In the genomic region with DNA sequence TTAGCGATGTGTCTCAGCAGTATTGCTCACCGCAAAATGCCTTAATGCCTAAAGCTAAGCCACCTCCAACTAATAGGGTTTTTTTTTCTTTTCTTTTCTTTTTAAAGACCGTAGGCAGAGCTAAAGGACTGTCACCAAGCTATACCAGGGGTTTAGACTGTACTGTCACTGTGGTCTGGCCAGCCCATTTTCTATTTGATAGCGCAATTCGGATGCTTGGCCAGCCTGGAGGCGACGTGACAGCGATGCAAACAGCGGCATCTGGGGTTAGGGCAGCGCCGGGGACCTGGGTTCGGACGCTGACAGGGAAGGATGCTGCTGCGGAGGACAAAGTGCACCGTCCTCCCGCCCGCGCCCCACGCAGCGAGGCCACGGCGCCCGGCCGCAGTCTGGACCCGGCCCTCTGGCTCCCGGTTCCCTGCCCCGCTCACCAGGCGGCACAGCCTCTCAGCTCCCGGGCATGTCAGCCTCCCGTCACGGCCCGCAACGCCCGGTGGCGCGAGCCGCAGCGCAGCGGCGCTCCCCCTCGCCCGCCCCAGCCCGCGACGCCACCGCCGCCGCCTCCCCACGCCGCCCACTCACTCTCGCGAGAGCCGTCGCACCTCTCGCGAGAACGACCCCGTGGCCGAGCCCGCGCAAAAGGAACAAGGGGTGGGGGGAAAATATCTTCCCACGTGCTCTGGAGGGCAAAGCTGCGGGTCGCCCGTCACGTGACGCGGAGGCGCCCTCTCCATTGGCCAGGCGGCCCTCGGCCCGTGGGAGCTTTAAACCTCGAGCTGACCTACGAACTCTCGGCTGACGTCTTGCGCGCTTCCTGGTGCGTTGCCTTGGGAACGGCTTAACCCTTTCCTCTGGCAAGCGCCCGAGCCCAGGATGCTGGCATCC, we compare ENCODE assay signal across 8 mouse cellular contexts. TPM values are rescaled to one million over a fixed set of nuclear protein-coding genes. Genes with fewer than 3 reads are reported as not detected.
A peak's percentile ranks its signal among the peaks of the same experiment; 100 is the strongest.
DNase-seq lines count a peak whose midpoint lies in the region; ATAC-seq and TF ChIP-seq lines count a peak whose summit lies in the region.

A gene (minus strand): TSS at position 528 of the 885 bp plus-strand sequence.

- H3K27me3 ChIP-seq in hindbrain, postnatal 0 days (ENCODE audit: insufficient read depth, low read length), result no peaks in the 10 kb centered on the region
- H3K27me3 ChIP-seq in megakaryocyte, embryonic 14.5 days (replicated peaks), result no peaks in the 10 kb centered on the region

- no peak for TF ChIP-seq CTCF in gastrocnemius, adult 2 months (IDR thresholded peaks at IDR 0.05)
- TF ChIP-seq CTCF in hindbrain, postnatal 0 days (IDR thresholded peaks at IDR 0.05; ENCODE audit: low read depth), result no peak

- H3K9me3 ChIP-seq in hindbrain, postnatal 0 days (ENCODE audit: low read length), result no peaks in the 10 kb centered on the region
- H3K9me3 ChIP-seq in megakaryocyte, embryonic 14.5 days, result no peaks in the 10 kb centered on the region

- intact Hi-C loops in gastrocnemius, adult 2 months (cut with DNase I), result no loop called here

- peak within 1 kb of the TSS; percentile 95 for H3K27ac ChIP-seq in gastrocnemius, adult 2 months
- H3K27ac ChIP-seq in hindbrain, postnatal 0 days, result peak within 1 kb of the TSS; percentile 92

- H3K4me3 ChIP-seq in gastrocnemius, adult 2 months, result peak within 1 kb of the TSS; percentile 93
- H3K4me3 ChIP-seq in hindbrain, postnatal 0 days (ENCODE audit: low read length), result peak within 1 kb of the TSS; percentile 83
- H3K4me3 ChIP-seq in megakaryocyte, embryonic 14.5 days (replicated peaks), result peak within 1 kb of the TSS; percentile 99

- H3K4me2 ChIP-seq in hindbrain, postnatal 0 days (ENCODE audit: low read depth, low read length), result peak within 1 kb of the TSS; percentile 75

- no peaks in the 10 kb centered on the region for H3K36me3 ChIP-seq in hindbrain, postnatal 0 days (ENCODE audit: insufficient read depth, low read length)
- H3K36me3 ChIP-seq in megakaryocyte, embryonic 14.5 days (replicated peaks; ENCODE audit: low read length), result no peaks in the 10 kb centered on the region

- ATAC-seq in hindbrain, postnatal 0 days, result peak; percentile 98

- DNase-seq in WW6 (ENCODE audit: low read depth, low spot score), result peak; percentile 73
- DNase-seq in cerebellum, postnatal 4 days (ENCODE audit: low spot score in 2 of 2), result peak; percentile 88 to 98
- DNase-seq in gastrocnemius, adult 2 months, result peak; percentile 96
- DNase-seq in hindbrain, postnatal 0 days (ENCODE audit: low spot score), result peak; percentile 98
- DNase-seq in left cerebral cortex, adult 8-10 months (ENCODE audit: low spot score in 2 of 2), result peak; percentile 86 to 98
- peak; percentile 97 to 99 for DNase-seq in right cerebral cortex, postnatal 10 days (ENCODE audit: low spot score in 2 of 2)
- peak; percentile 82 for DNase-seq in urinary bladder, postnatal 25 days (ENCODE audit: low spot score)

- peak within 1 kb of the TSS; percentile 92 for H3K9ac ChIP-seq in hindbrain, postnatal 0 days (replicated peaks; ENCODE audit: low read length)

- H3K4me1 ChIP-seq in hindbrain, postnatal 0 days (ENCODE audit: insufficient read depth, low read length), result peaks cover 18% of the 10 kb centered on the region
- peaks cover 34% of the 10 kb centered on the region for H3K4me1 ChIP-seq in megakaryocyte, embryonic 14.5 days

- 2% methylated on average over 75 of the region's 82 CpGs for WGBS in hindbrain, postnatal 0 days

RNA-seq across cellular contexts. Expression of the gene that starts here (rescaled TPM):
- total RNA-seq in gastrocnemius, adult 2 months (2021), result 10 to 100 TPM; 14.2 to 20.9 TPM
- 64.5 and 71.8 TPM in 2 replicates for total RNA-seq in hindbrain, postnatal 0 days (2014; rRNA removed)
- polyA plus RNA-seq in hindbrain, postnatal 0 days (2015; fragmentation: Nextera tagmentation; extraction: Ambion mirVana), result 28.5 and 31.3 TPM in 2 replicates
- total RNA-seq in left cerebral cortex, adult 8-10 months (2022), result 100 to 1,000 TPM; 167 to 206 (median 186) TPM
- 0.18 TPM in 1 of 2 replicates, not detected in the other for polyA plus RNA-seq in megakaryocyte, embryonic 14.5 days (2012; ENCODE audit: insufficient read depth, low replicate concordance)

Comparison
In these comparisons a context has a peak if more than half of its experiments do, and no peak if none do; other contexts are left out.
1. Peak in every context shown above with its lines: DNase-seq, ATAC-seq, H3K4me3 ChIP-seq and H3K27ac ChIP-seq.
2. RNA of the gene that starts here (polyA plus RNA-seq): 28.5 to 31.3 TPM in hindbrain, postnatal 0 days; 0.18 TPM in megakaryocyte, embryonic 14.5 days; every median in the first group is over 10 times any median in the second.